ENCODE assay signal across 8 mouse cellular contexts in the genomic region with DNA sequence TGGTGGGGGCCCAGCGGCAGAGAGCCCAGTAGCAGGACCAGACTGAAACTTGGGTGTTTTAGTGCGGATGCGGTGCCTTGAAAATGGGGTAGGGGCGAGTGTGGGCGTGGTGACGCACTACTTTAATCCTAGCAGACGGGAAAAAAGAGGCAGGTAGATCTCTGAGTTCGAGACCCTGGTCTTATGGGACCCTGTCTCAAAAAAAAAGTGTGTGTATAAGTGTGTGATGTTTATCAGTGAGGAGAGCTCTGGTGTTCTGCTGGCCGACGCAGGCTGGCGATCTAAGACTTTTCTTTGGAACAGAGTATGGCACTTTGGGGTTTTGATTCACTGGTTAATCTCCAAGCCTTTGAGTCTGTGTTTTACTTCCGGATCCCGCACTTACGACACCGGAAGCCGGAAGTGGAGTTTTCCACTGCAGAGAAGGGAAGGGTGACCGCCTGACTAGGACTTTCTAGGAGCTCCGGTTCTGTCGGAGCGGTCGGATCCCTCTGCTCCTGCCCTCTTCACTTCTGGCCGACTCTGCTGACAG. TPM values are rescaled to one million over a fixed set of nuclear protein-coding genes. Genes with fewer than 3 reads are reported as not detected.
DNase-seq lines count a peak whose midpoint lies in the region; TF ChIP-seq lines count a peak whose summit lies in the region.

No protein-coding gene starts in this region.

- WGBS in macrophage (ENCODE audit: missing documents), result 15% methylated on average over 20 of the region's 22 CpGs

- H3K4me3 ChIP-seq in left cerebral cortex, adult 2 months, result peak overlapping the region; percentile 64
- peak overlapping the region; percentile 70 for H3K4me3 ChIP-seq in macrophage (ENCODE audit: inconsistent target)

- intact Hi-C loops in left cerebral cortex, adult 2 months (cut with DNase I), result no loop called here

- H3K27ac ChIP-seq in left cerebral cortex, adult 2 months, result peak overlapping the region; percentile 92
- H3K27ac ChIP-seq in macrophage, result peak overlapping the region; percentile 95

- peaks cover 18% of the 10 kb centered on the region; the same call in 1 of the 2 replicates for H3K36me3 ChIP-seq in macrophage (ENCODE audit: inconsistent target)

- DNase-seq in WW6 (ENCODE audit: low read depth, low spot score), result peak; percentile 42
- DNase-seq in cerebellum, postnatal 36 days, result peak; percentile 67 to 74
- peak; percentile 29 to 42 for DNase-seq in gastrocnemius, adult 8-10 months (ENCODE audit: low spot score in 2 of 2)
- DNase-seq in hindlimb bud, embryonic 11.5 days (ENCODE audit: extremely low spot score, low read depth, low spot score), result peak; percentile 47
- peak; percentile 62 to 63 for DNase-seq in left cerebral cortex, adult 2 months (ENCODE audit: extremely low spot score in 1 of 2, low spot score in 2 of 2)
- peak; percentile 77 for DNase-seq in right cerebral cortex, adult 18-20 months
- peak; percentile 58 for DNase-seq in urinary bladder, postnatal 25 days (ENCODE audit: low spot score)

- peaks cover 38% of the 10 kb centered on the region for H3K79me2 ChIP-seq in macrophage (ENCODE audit: inconsistent target)

- TF ChIP-seq CTCF in left cerebral cortex, adult 2 months (IDR thresholded peaks at IDR 0.05), result no peak

RNA-seq across cellular contexts. Expression of a gene that starts 0.4 kb away (rescaled TPM):
- total RNA-seq in gastrocnemius, adult 8-10 months (2022), result 1 to 10 TPM; 2.0 to 4.2 (median 3.4) TPM
- total RNA-seq in left cerebral cortex, adult 2 months (2021), result 10 to 100 TPM; 28.2 to 28.4 TPM
- total RNA-seq in macrophage (2018; cell fraction: chromatin; rRNA removed), result 10 to 100 TPM in 24 of 26 experiments, 1 to 10 TPM in 2; 6.6 to 78.3 (median 39.9) TPM
- total RNA-seq in macrophage (2018; cell fraction: cytosol; rRNA removed), result 100 to 1,000 TPM; 105 to 169 (median 147) TPM
- 100 to 1,000 TPM in 4 of 26 experiments, 10 to 100 TPM in 22; 34.6 to 133 (median 74.9) TPM for total RNA-seq in macrophage (2018; cell fraction: nucleus; rRNA removed)
- polyA plus RNA-seq in macrophage (2018), result 140 to 235 TPM (median 171 TPM) in 3 replicates

RNA-seq across cellular contexts. Expression of a gene that starts 36.3 kb away (rescaled TPM):
- 10 to 100 TPM; 21.6 to 31.2 (median 25.5) TPM for total RNA-seq in gastrocnemius, adult 8-10 months (2022)
- 10 to 100 TPM; 44.8 to 47.6 TPM for total RNA-seq in left cerebral cortex, adult 2 months (2021)
- total RNA-seq in macrophage (2018; cell fraction: chromatin; rRNA removed), result 100 to 1,000 TPM in 2 of 26 experiments, 10 to 100 TPM in 24; 31.2 to 112 (median 66.7) TPM
- 10 to 100 TPM; 20.0 to 36.1 (median 29.3) TPM for total RNA-seq in macrophage (2018; cell fraction: cytosol; rRNA removed)
- 10 to 100 TPM; 20.7 to 57.8 (median 37.0) TPM for total RNA-seq in macrophage (2018; cell fraction: nucleus; rRNA removed)
- 21.1 to 27.6 TPM (median 22.4 TPM) in 3 replicates for polyA plus RNA-seq in macrophage (2018)

RNA-seq across cellular contexts. Expression of a gene that starts 36.3 kb away (rescaled TPM):
- 10 to 100 TPM; 12.8 to 15.3 (median 14.2) TPM for total RNA-seq in gastrocnemius, adult 8-10 months (2022)
- 10 to 100 TPM; 15.7 to 20.9 TPM for total RNA-seq in left cerebral cortex, adult 2 months (2021)
- 10 to 100 TPM in 18 of 26 experiments, 1 to 10 TPM in 8; 2.7 to 69.2 (median 17.0) TPM for total RNA-seq in macrophage (2018; cell fraction: chromatin; rRNA removed)
- total RNA-seq in macrophage (2018; cell fraction: cytosol; rRNA removed), result 10 to 100 TPM; 20.4 to 33.5 (median 26.1) TPM
- total RNA-seq in macrophage (2018; cell fraction: nucleus; rRNA removed), result 10 to 100 TPM in 25 of 26 experiments, 1 to 10 TPM in 1; 7.9 to 40.5 (median 24.2) TPM
- 24.1 to 37.8 TPM (median 27.4 TPM) in 3 replicates for polyA plus RNA-seq in macrophage (2018)

RNA-seq across cellular contexts. Expression of a gene that starts 51.8 kb away (rescaled TPM):
- total RNA-seq in gastrocnemius, adult 8-10 months (2022), result not detected
- total RNA-seq in left cerebral cortex, adult 2 months (2021), result not detected
- total RNA-seq in macrophage (2018; cell fraction: chromatin; rRNA removed), result not detected
- not detected for total RNA-seq in macrophage (2018; cell fraction: cytosol; rRNA removed)
- not detected for total RNA-seq in macrophage (2018; cell fraction: nucleus; rRNA removed)
- polyA plus RNA-seq in macrophage (2018), result not detected in 3 replicates

RNA-seq across cellular contexts. Expression of a gene that starts 56.2 kb away (rescaled TPM):
- 1 to 10 TPM; 1.9 to 2.7 (median 2.4) TPM for total RNA-seq in gastrocnemius, adult 8-10 months (2022)
- total RNA-seq in left cerebral cortex, adult 2 months (2021), result 1 to 10 TPM; 3.1 to 3.9 TPM
- 1 to 10 TPM in 22 of 26 experiments, under 1 TPM in 4; 0.41 to 5.8 (median 2.0) TPM for total RNA-seq in macrophage (2018; cell fraction: chromatin; rRNA removed)
- 10 to 100 TPM; 14.8 to 28.8 (median 18.8) TPM for total RNA-seq in macrophage (2018; cell fraction: cytosol; rRNA removed)
- 10 to 100 TPM in 14 of 26 experiments, 1 to 10 TPM in 12; 2.7 to 19.3 (median 10.7) TPM for total RNA-seq in macrophage (2018; cell fraction: nucleus; rRNA removed)
- 25.6 to 29.5 TPM (median 27.5 TPM) in 3 replicates for polyA plus RNA-seq in macrophage (2018)

Comparison
In these comparisons a context has a peak if more than half of its experiments do, and no peak if none do; other contexts are left out.
1. Peak in every context shown above with its lines: DNase-seq, H3K4me3 ChIP-seq and H3K27ac ChIP-seq.
2. RNA of a gene that starts 0.4 kb away (total RNA-seq): 28.2 to 28.4 TPM in left cerebral cortex, adult 2 months; 2.0 to 4.2 TPM in gastrocnemius, adult 8-10 months; every median in the first group is over 4 times any median in the second.